Mouse (Mus musculus): ENCODE measurements around the gene Nsf. TPM values are rescaled to one million over a fixed set of nuclear protein-coding genes. Genes with fewer than 3 reads are reported as not detected.

Nsf gene
- polyA plus RNA-seq, 1 experiment: 69.5 TPM

- H3K4me3 ChIP-seq (ENCODE audit: insufficient read depth, low read length): no peak overlapping the region
Measured at GRCm38 (mm10) chr11:103948952-103949351, 4.9 kb downstream of the Nsf start.

GRCm38 (mm10) chr11:103942740-103943139, 11.1 kb downstream of the Nsf start:
- H3K4me1 ChIP-seq (ENCODE audit: control insufficient read depth, insufficient read depth, low read length): peaks cover 3% of the 10 kb centered on the region
- no peak overlapping the region for H3K4me3 ChIP-seq (ENCODE audit: insufficient read depth, low read length)
- TF ChIP-seq POLR2A (IDR thresholded peaks at IDR 0.05; ENCODE audit: borderline replicate concordance, low read depth, low read length) (no peak), CTCF (IDR thresholded peaks at IDR 0.05; ENCODE audit: low read depth, low read length) (no peak)
- no peak overlapping the region for H3K27ac ChIP-seq (ENCODE audit: insufficient read depth, low read depth, low read length)

More at GRCm38 (mm10) chr11:103948952-103949351, 4.9 kb downstream of the Nsf start:
- peaks cover 23% of the 10 kb centered on the region for H3K4me1 ChIP-seq (ENCODE audit: control insufficient read depth, insufficient read depth, low read length)
- no peak for TF ChIP-seq POLR2A (IDR thresholded peaks at IDR 0.05; ENCODE audit: borderline replicate concordance, low read depth, low read length)
- no peak for TF ChIP-seq CTCF (IDR thresholded peaks at IDR 0.05; ENCODE audit: low read depth, low read length)
- H3K27ac ChIP-seq (ENCODE audit: insufficient read depth, low read depth, low read length): no peak overlapping the region

GRCm38 (mm10) chr11:103941351-103941750, 12.5 kb downstream of the Nsf start:
- no peak overlapping the region for H3K27ac ChIP-seq (ENCODE audit: insufficient read depth, low read depth, low read length)
- no peak overlapping the region for H3K4me3 ChIP-seq (ENCODE audit: insufficient read depth, low read length)
- H3K4me1 ChIP-seq (ENCODE audit: control insufficient read depth, insufficient read depth, low read length): peaks cover 3% of the 10 kb centered on the region
- no peak for TF ChIP-seq POLR2A (IDR thresholded peaks at IDR 0.05; ENCODE audit: borderline replicate concordance, low read depth, low read length)
- TF ChIP-seq CTCF (IDR thresholded peaks at IDR 0.05; ENCODE audit: low read depth, low read length): no peak

- Histone ChIP-seq H3K4me3 (ENCODE audit: insufficient read depth, low read length) (no peak overlapping the region), H3K27ac (ENCODE audit: insufficient read depth, low read depth, low read length) (no peak overlapping the region), H3K4me1 (ENCODE audit: control insufficient read depth, insufficient read depth, low read length) (peaks cover 3% of the 10 kb centered on the region)
- TF ChIP-seq POLR2A (IDR thresholded peaks at IDR 0.05; ENCODE audit: borderline replicate concordance, low read depth, low read length) (no peak), CTCF (IDR thresholded peaks at IDR 0.05; ENCODE audit: low read depth, low read length) (no peak)
Measured at GRCm38 (mm10) chr11:103940887-103941286, 13.0 kb downstream of the Nsf start.

- H3K4me3 ChIP-seq (ENCODE audit: insufficient read depth, low read length): no peak overlapping the region
- no peak overlapping the region for H3K27ac ChIP-seq (ENCODE audit: insufficient read depth, low read depth, low read length)
- no peaks in the 10 kb centered on the region for H3K4me1 ChIP-seq (ENCODE audit: control insufficient read depth, insufficient read depth, low read length)
- TF ChIP-seq CTCF (IDR thresholded peaks at IDR 0.05; ENCODE audit: low read depth, low read length) (no peak), POLR2A (IDR thresholded peaks at IDR 0.05; ENCODE audit: borderline replicate concordance, low read depth, low read length) (no peak)
Measured at GRCm38 (mm10) chr11:103937976-103938728, 15.7 kb downstream of the Nsf start.

- H3K4me1 ChIP-seq (ENCODE audit: control insufficient read depth, insufficient read depth, low read length): no peaks in the 10 kb centered on the region
Measured at GRCm38 (mm10) chr11:103937451-103937850, 16.4 kb downstream of the Nsf start.

GRCm38 (mm10) chr11:103935717-103936116, 18.1 kb downstream of the Nsf start:
- no peak for TF ChIP-seq CTCF (IDR thresholded peaks at IDR 0.05; ENCODE audit: low read depth, low read length)
- no peak for TF ChIP-seq POLR2A (IDR thresholded peaks at IDR 0.05; ENCODE audit: borderline replicate concordance, low read depth, low read length)
- no peak overlapping the region for H3K4me3 ChIP-seq (ENCODE audit: insufficient read depth, low read length)
- H3K4me1 ChIP-seq (ENCODE audit: control insufficient read depth, insufficient read depth, low read length): no peaks in the 10 kb centered on the region
- no peak overlapping the region for H3K27ac ChIP-seq (ENCODE audit: insufficient read depth, low read depth, low read length)

More at GRCm38 (mm10) chr11:103937451-103937850, 16.4 kb downstream of the Nsf start:
- Histone ChIP-seq H3K4me3 (ENCODE audit: insufficient read depth, low read length) (no peak overlapping the region), H3K27ac (ENCODE audit: insufficient read depth, low read depth, low read length) (no peak overlapping the region)
- TF ChIP-seq CTCF (IDR thresholded peaks at IDR 0.05; ENCODE audit: low read depth, low read length): no peak
- TF ChIP-seq POLR2A (IDR thresholded peaks at IDR 0.05; ENCODE audit: borderline replicate concordance, low read depth, low read length): no peak

- no peaks in the 10 kb centered on the region for H3K4me1 ChIP-seq (ENCODE audit: control insufficient read depth, insufficient read depth, low read length)
- H3K4me3 ChIP-seq (ENCODE audit: insufficient read depth, low read length): no peak overlapping the region
- TF ChIP-seq POLR2A (IDR thresholded peaks at IDR 0.05; ENCODE audit: borderline replicate concordance, low read depth, low read length): no peak
- no peak overlapping the region for H3K27ac ChIP-seq (ENCODE audit: insufficient read depth, low read depth, low read length)
Measured at GRCm38 (mm10) chr11:103933886-103934285, 20.0 kb downstream of the Nsf start.

GRCm38 (mm10) chr11:103923957-103924356, 29.9 kb downstream of the Nsf start:
- no peak for TF ChIP-seq POLR2A (IDR thresholded peaks at IDR 0.05; ENCODE audit: borderline replicate concordance, low read depth, low read length)
- no peak for TF ChIP-seq CTCF (IDR thresholded peaks at IDR 0.05; ENCODE audit: low read depth, low read length)
- Histone ChIP-seq H3K27ac (ENCODE audit: insufficient read depth, low read depth, low read length) (no peak overlapping the region), H3K4me1 (ENCODE audit: control insufficient read depth, insufficient read depth, low read length) (peaks cover 2% of the 10 kb centered on the region; the same call in 1 of the 2 replicates), H3K4me3 (ENCODE audit: insufficient read depth, low read length) (no peak overlapping the region)

- Histone ChIP-seq H3K4me3 (ENCODE audit: insufficient read depth, low read length) (no peak overlapping the region), H3K4me1 (ENCODE audit: control insufficient read depth, insufficient read depth, low read length) (peaks cover 2% of the 10 kb centered on the region; the same call in 1 of the 2 replicates), H3K27ac (ENCODE audit: insufficient read depth, low read depth, low read length) (no peak overlapping the region)
- TF ChIP-seq POLR2A (IDR thresholded peaks at IDR 0.05; ENCODE audit: borderline replicate concordance, low read depth, low read length) (no peak), CTCF (IDR thresholded peaks at IDR 0.05; ENCODE audit: low read depth, low read length) (no peak)
Measured at GRCm38 (mm10) chr11:103923272-103923671, 30.6 kb downstream of the Nsf start.

Data from bone marrow macrophage, adult 2 months (primary cell).